Mouse (Mus musculus) effector memory CD4-positive, alpha-beta T cell, adult 5 months (primary cell): ENCODE results near the gene Olfr535. TPM values are rescaled to one million over a fixed set of nuclear protein-coding genes. Genes with fewer than 3 reads are reported as not detected.

ENCODE experiments used
- polyA plus RNA-seq: library from polyadenylated mRNA; unstranded; fragments of 100-300 nt; shearing (Covaris generic); gene quantifications from one replicate; pipeline ENCODE4 v1.2.1, GENCODE M21; 2017

Olfr535 gene
- polyA plus RNA-seq = not detected

DNA sequence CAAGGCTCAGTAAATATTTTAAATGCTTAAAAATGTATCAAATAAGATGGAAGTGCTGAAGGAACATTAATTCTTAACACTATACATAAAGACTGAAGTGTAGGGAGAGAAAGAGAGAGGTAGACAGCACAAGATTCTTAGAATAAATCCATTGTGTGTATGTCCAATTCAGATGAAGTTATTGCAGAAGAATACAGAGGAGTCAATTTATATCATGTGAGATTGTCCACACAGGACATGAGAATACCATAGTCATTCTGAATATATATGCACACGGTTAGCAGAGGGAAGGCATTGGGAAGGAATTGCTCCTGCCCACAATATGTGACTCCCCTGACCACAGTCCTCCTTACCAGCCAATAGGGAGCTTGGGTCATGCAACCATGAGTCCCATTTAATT lies at the start of gene Olfr535:
Olfr535 (plus strand) TSS at position 301 of the 400 bp plus-strand sequence.

GRCm38 (mm10) chr7:140463070-140463469 lies 20.9 kb upstream of the Olfr535 start, which contains the start of gene Olfr533:
Olfr533 (plus strand) TSS chr7:140463370.

DNA sequence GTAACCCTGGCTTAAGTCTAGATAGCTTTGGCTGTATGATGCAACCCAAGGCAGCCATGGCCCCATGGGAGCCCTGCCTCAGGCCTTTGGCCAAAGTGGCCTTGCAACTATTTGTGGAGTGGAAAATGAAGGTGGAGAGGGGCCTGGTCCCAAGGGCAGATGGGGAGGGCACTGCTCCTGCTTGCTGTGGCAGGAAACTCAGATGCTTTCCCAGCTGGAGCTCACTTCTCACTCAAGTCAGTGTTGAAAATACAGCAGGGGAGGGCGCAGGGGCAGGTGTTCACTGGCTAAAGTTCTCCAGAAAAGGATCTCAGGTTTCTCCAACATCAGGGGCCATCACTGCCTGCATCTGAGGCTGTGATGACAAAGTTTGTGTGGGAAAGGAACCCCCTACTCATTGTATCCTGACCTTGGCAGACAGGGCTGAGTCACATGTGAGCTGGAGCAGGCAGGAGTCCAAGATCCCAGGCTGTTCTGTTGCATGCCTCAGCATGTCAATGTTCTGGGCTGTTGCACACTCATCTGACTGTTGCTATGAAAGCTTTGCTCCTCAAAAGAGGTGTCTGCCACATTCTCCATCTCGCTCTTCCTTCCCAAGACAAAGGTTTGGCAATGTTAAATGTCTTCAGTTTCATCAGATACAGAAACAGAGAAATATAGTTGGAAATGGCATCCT lies 23.5 kb downstream of the Olfr535 start, which contains the start of gene Olfr536:
Olfr536 (minus strand) TSS at position 51 of the 676 bp plus-strand sequence.

Other genes with a start within 250 kb of the Olfr535 start
- gene 5830411N06Rik, start 236.9 kb upstream of the Olfr535 start, polyA plus RNA-seq = 9.9 TPM
- 0.26 TPM for gene Olfr525, start 163.4 kb upstream of the Olfr535 start, polyA plus RNA-seq
- gene Olfr527, start 150.2 kb upstream of the Olfr535 start, polyA plus RNA-seq = not detected
- gene Olfr60, start 122.5 kb upstream of the Olfr535 start, polyA plus RNA-seq = 1.4 TPM
- 0.64 TPM for gene Olfr530, start 107.9 kb upstream of the Olfr535 start, polyA plus RNA-seq
- not detected for gene Olfr531, start 81.3 kb upstream of the Olfr535 start, polyA plus RNA-seq
- 0.10 TPM for gene Olfr532, start 62.6 kb upstream of the Olfr535 start, polyA plus RNA-seq
- gene Olfr533, start 20.8 kb upstream of the Olfr535 start, polyA plus RNA-seq = not detected
- gene Olfr536, start 23.2 kb downstream of the Olfr535 start, polyA plus RNA-seq = not detected
- gene Olfr538, start 83.7 kb downstream of the Olfr535 start, polyA plus RNA-seq = not detected
- not detected for gene Olfr46, start 117.1 kb downstream of the Olfr535 start, polyA plus RNA-seq
- gene Olfr61, start 144.8 kb downstream of the Olfr535 start, polyA plus RNA-seq = not detected
- gene Olfr53, start 162.2 kb downstream of the Olfr535 start, polyA plus RNA-seq = not detected
- not detected for gene Olfr539, start 175.7 kb downstream of the Olfr535 start, polyA plus RNA-seq
- gene Olfr45, start 197.7 kb downstream of the Olfr535 start, polyA plus RNA-seq = not detected
- not detected for gene Olfr541, start 213.1 kb downstream of the Olfr535 start, polyA plus RNA-seq